ENCODE assay signal across 8 mouse cellular contexts in genomic region chr11:61620254-61620670, GRCm38 (mm10). TPM values are rescaled to one million over a fixed set of nuclear protein-coding genes. Genes with fewer than 3 reads are reported as not detected.
DNase-seq lines count a peak whose midpoint lies in the region; ATAC-seq and TF ChIP-seq lines count a peak whose summit lies in the region.

No protein-coding gene starts in this region.

- TF ChIP-seq CTCF in cortical plate, adult 2 months (IDR thresholded peaks at IDR 0.05; ENCODE audit: extremely low read depth, insufficient read depth, low read length): peak; percentile 60

- no peaks in the 10 kb centered on the region for H3K36me3 ChIP-seq in intestine, embryonic 15.5 days

- peaks cover 8% of the 10 kb centered on the region for H3K4me1 ChIP-seq in cortical plate, adult 2 months (ENCODE audit: control insufficient read depth, insufficient read depth, low read length)
- H3K4me1 ChIP-seq in intestine, embryonic 15.5 days (replicated peaks): peaks cover 10% of the 10 kb centered on the region

- peak; percentile 79 for ATAC-seq in intestine, embryonic 15.5 days
- no peak for ATAC-seq in monocyte, adult 5-6 weeks (replicated peaks; ENCODE audit: insufficient number of reproducible peaks, low FRiP score, low TSS enrichment, poor library complexity, severe bottlenecking)

- intact Hi-C loops in left cerebral cortex, postnatal 10 days (cut with DNase I): no loop called here

- no peaks in the 10 kb centered on the region for H3K27me3 ChIP-seq in intestine, embryonic 15.5 days (replicated peaks)

- H3K27ac ChIP-seq in cortical plate, adult 2 months (ENCODE audit: insufficient read depth, low read length): peak overlapping the region; percentile 85; the same call in 1 of the 2 replicates
- 0 out of 2 replicates have a peak overlapping the region, but pooled peaks have one; percentile 40 for H3K27ac ChIP-seq in intestine, embryonic 15.5 days

- peak; percentile 76; the same call in 1 of the 2 replicates for TF ChIP-seq POLR2A in cortical plate, adult 2 months (IDR thresholded peaks at IDR 0.05; ENCODE audit: extremely low read depth, insufficient read depth, low read length)

- DNase-seq in ZHBTc4 (ENCODE audit: low read depth, low spot score): peak; percentile 98
- DNase-seq in gastrocnemius, postnatal 25 days: peak; percentile 84
- peak; percentile 70 to 93 for DNase-seq in left cerebral cortex, postnatal 10 days (ENCODE audit: extremely low spot score in 1 of 2, low spot score in 2 of 2)
- DNase-seq in mesoderm, embryonic 11.5 days (ENCODE audit: low read depth, low spot score): peak; percentile 85
- DNase-seq in right cerebral cortex, postnatal 4 days: peak; percentile 80

- H3K4me2 ChIP-seq in intestine, embryonic 15.5 days (replicated peaks): peak overlapping the region; percentile 82

- peak overlapping the region; percentile 25 for H3K4me3 ChIP-seq in cortical plate, adult 2 months (ENCODE audit: insufficient read depth, low read length)
- peak overlapping the region; percentile 37 for H3K4me3 ChIP-seq in intestine, embryonic 15.5 days (replicated peaks)

- no peak overlapping the region for H3K9ac ChIP-seq in intestine, embryonic 15.5 days

- H3K9me3 ChIP-seq in intestine, embryonic 15.5 days: no peaks in the 10 kb centered on the region

- 1% methylated on average over 17 of the region's 17 CpGs for WGBS in intestine, embryonic 15.5 days

RNA-seq across cellular contexts. Expression of gene Grap, which starts 32.8 kb away (rescaled TPM):
- 6.2 and 6.9 TPM in 2 replicates for polyA plus RNA-seq in cortical plate, adult 2 months (2012; rRNA removed)
- total RNA-seq in gastrocnemius, postnatal 25 days (2021): 1 to 10 TPM; 4.0 to 5.9 TPM
- polyA plus RNA-seq in intestine, embryonic 15.5 days (2015; fragmentation: Nextera tagmentation; extraction: Ambion mirVana): 7.1 and 7.6 TPM in 2 replicates
- total RNA-seq in left cerebral cortex, postnatal 10 days (2021): 1 to 10 TPM; 6.9 to 7.3 TPM
- total RNA-seq in monocyte, adult 5-6 weeks (2017): 14.6 to 39.1 TPM (median 19.1 TPM) in 3 replicates

RNA-seq across cellular contexts. Expression of gene Epn2, which starts 40.8 kb away (rescaled TPM):
- polyA plus RNA-seq in cortical plate, adult 2 months (2012; rRNA removed): 107 and 108 TPM in 2 replicates
- total RNA-seq in gastrocnemius, postnatal 25 days (2021): 10 to 100 TPM; 15.0 to 15.5 TPM
- 13.1 and 19.4 TPM in 2 replicates for polyA plus RNA-seq in intestine, embryonic 15.5 days (2015; fragmentation: Nextera tagmentation; extraction: Ambion mirVana)
- total RNA-seq in left cerebral cortex, postnatal 10 days (2021): 10 to 100 TPM; 97.6 to 99.1 TPM
- total RNA-seq in monocyte, adult 5-6 weeks (2017): 1.7 to 2.5 TPM in 2 of 3 replicates, not detected in the other
